Mouse (Mus musculus) heart, postnatal 0 days (tissue): ENCODE measurements around the gene Sit1.

Source experiments
- CTCF ChIP-seq: IDR thresholded peaks from 2 replicates; pipeline ENCODE4 v1.5.1; 2016; ENCODE audit warnings: antibody characterized with exemption, control low read depth, low read depth
- EP300 ChIP-seq: IDR thresholded peaks from 2 replicates; pipeline ENCODE4 v1.6.1; 2016; ENCODE audit warnings: antibody characterized with exemption, low read depth

DNA sequence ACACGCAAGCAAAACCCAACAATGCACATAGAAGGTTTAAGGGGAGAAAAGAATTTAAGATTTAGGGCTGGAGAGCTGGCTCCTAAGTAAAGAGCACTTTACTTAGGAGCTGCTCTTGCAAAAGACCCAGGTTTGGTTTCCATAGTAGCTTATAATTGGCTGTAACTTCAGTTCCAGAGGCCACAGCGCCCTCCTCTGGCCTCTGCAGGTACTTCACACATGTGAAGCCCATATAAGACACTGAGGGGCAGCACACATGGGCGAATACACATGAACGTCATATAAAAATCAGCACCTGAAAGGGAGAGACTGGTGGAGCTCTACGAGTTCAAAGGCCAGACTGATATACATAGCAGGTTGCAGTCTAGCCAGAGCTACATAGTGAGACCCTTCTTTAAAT is 44.3 kb upstream of the Sit1 start:
- TF ChIP-seq CTCF (peak; percentile 35), EP300 (no peak)
